Mouse (Mus musculus) granulocyte monocyte progenitor cell, adult 5-6 weeks (primary cell): ENCODE results near the gene Gpc5. TPM values are rescaled to one million over a fixed set of nuclear protein-coding genes. Genes with fewer than 3 reads are reported as not detected.

Experiments used
- ATAC-seq: replicated peaks from 2 replicates; pipeline ENCODE4 v1.8.0; 2016; ENCODE audit warnings: mild to moderate bottlenecking, moderate TSS enrichment, inconsistent platforms; ENCODE audit not compliant: poor library complexity, severe bottlenecking
- total RNA-seq, 2 experiments: library from RNA; stranded (forward) in 1 of 2; stranded (reverse) in 1 of 2; fragments of 200-712, 200-1000 nt in 1 of 2; fragments of >200 nt in 1 of 2; fragmentation: Nextera tagmentation in 1 of 2; gene quantifications; 2 replicates each; pipeline ENCODE4 v1.2.3; 2014 to 2017

Gpc5 gene
- total RNA-seq, 2 experiments from 2014 or later = not detected

DNA sequence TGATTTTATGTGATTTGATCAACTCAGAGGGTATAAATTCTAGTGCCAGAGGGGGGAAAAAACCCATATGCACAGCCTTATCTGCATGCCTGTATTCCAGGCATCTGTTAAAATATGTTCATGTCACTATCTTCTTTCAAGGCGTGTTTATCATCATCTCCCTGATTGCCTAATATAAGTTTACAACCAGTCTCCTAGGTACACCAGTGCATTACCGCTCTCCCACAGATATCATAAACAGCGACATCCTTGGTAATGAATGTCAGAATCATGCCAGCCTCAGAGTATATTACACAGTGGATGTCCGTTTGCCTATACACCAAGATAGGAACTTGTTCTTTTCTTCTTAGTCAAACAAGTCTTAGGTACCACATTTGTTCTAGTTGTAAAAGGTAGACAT lies 1095.0 kb downstream of the Gpc5 start:
- no peak for ATAC-seq

DNA sequence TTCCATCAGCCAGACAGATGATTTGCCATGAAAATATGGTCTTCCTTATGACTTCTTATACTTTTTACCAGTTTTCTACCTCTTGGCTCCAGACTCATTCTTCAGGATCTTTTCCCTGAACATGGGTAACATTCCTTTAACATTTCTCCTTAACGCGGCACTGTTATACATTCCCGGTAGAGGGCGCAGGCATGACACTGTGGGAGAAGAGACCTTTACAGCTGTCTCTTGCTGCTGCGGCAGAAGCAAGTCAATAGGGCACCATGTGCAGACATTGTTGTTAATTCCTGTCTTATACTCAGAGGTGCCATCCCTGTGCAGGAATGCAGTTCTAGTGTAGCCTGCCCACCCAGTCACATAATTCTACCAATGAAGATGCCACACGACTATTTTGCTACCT lies 1115.0 kb downstream of the Gpc5 start:
- peak; percentile 75 for ATAC-seq

DNA sequence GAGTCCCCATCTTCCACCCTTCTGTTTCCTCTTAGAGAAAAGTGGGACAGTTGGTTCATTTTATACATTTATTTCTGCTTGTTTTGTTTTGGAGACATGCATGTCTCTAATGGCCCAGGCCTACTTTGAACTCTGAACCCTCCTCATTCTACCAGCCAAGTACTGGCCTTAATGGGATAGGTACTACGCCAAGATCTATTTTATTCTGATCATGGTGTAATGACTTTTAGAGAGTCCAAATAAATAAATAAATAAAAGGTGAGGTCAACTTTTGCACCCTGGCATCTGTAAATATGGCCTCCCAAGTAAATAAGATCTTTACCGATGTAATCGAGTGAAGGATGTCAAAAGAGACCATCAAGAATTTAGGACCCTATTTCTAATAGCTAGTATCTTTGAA lies 1116.6 kb downstream of the Gpc5 start:
- no peak for ATAC-seq

DNA sequence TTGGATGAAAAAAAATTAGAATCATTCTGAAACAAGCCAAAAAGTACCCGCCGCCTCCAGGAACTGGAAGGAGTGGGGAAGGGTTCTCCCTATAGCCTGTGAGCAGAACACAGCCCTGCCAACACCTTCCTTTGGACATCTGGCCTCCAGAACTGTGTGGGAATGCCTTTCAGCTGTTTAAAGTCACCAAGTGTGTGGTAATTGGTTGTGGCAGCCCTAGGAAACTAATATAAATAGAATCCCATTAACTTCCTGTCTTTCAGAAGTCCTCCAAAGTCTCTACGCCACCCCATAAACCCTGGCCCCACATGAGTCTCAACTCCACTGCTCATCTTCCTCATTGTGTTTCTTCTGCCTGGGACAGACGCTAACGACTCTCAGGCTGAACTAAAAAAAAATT lies 1117.0 kb downstream of the Gpc5 start:
- ATAC-seq = no peak

DNA sequence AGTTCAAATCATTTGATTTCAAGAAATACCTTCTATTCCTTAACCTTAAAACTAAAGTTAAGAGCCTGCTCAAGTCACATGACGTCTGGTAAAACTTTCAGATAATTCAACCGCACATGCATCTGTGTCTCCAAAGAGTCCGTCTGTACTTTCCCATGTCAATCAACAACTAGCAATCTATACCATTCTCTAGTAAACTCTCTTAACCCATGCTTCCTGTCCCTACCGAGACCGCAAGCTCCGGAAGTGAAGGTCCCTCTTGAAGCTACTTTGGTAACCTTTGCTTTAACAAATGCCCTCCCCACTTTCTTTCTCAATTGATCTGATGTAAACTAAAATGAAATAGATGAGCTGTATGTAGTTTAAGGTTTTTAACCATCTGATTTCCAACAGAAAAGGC lies 1118.3 kb downstream of the Gpc5 start:
- ATAC-seq = no peak

DNA sequence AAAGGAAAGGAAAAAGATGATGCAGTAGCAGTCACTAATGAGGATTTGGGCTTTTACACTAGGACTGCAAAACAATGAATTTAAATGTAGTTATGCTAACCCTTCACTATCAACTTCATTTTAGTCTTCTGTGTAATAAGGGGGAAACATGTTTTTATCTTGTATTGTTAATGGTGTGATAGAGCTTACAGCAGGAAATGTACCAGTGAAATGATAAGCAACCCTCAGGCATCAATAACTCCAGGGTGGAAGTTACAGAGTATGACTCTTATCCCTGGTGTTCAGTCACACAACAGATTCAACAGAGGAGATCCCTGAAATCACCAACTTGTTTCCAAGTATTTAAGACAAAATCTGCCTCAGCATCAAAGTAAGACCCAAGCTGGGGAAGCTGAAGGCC lies 1120.0 kb downstream of the Gpc5 start:
- ATAC-seq = no peak

DNA sequence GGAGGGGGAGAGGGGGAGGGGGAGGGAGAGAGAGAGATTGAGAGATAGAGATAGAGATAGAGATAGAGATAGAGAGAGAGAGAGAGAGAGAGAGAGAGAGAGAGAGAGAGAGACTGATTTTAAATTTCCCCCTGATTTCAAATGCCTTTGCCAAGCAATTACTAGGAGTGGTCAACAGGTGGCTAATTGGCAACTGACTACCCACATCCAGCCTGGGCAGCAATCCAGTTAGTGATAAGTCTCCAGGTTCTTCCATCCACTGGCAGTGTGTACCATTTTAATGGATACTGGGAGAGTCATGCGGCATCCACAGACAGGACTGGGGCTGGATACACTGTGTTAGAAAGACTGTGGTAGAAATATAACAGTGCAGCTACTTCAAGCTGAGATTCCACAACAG lies 1166.1 kb downstream of the Gpc5 start:
- ATAC-seq = no peak

DNA sequence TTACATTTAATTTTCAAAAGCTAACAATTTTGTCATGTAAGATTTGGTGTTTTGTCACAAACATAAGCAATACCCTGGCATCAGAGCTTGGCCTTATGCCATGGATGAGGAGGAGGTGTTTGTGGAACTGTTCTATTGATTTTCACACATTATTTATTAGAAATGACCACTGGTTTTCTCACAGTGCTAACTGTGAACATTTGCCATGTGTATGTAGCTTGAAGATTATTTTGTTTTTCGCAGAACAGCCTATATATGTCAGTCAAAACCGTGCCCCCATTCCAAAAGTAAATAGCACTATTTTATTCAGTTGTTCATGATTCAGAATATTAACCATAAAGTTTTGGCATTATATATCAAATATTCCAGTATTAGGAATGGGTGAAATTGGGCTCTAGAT lies 1216.5 kb downstream of the Gpc5 start:
- ATAC-seq = no peak

DNA sequence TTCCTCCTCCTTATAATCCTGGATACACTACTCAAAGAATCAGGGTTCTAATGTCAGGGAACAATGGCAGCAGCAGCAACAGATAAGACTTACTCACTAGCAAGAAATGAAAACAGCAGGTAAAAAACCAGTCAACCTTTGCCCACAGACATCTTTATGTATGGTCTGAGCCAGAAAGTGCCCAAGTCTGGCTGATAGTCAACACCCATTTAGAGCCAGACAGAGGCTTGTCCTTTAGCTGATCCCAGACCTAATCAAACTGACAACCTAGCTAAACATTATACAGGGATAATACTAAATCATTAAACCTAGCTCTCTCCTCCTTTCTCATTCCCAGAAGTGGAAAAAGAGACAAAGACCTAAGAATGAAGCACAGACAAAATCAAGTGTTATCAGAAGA lies 1225.5 kb downstream of the Gpc5 start:
- ATAC-seq = no peak

DNA sequence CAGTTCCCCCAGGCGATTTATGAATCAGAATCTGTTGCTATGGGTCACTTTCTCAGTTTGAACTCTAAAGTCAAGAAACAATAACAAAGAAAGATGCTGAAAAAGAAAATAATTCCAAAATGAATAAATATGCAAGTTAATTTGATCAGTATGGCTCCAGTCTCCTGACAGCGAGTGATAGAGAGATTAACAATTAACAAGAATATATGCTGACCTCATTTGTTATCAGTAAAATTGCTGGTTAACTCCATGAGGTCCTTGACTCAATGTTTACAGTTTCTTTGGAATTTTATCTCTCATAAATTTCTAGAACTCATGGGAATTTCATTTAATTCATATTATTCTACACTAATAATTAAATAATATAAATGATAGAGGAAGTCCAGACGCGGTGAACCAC lies 1244.2 kb downstream of the Gpc5 start:
- ATAC-seq = no peak

DNA sequence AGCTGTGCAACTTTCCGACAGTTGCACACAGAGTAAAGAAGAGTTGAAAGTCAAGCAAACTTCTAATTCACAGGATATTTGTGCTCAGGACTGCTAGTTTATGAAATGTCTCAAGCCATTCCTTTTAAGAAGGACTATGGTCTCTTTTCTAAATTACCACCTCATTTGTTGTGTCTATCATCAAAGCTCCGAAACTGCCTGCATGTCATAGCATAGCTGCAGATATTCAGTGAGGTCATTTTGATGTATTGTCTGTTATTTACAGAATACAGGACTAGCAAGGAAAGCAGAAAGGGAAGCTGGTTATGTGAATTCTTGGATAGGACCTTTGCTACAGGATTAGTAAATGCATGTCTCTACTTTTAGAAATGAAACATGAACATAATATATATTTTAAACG lies 1246.4 kb downstream of the Gpc5 start:
- ATAC-seq = no peak

DNA sequence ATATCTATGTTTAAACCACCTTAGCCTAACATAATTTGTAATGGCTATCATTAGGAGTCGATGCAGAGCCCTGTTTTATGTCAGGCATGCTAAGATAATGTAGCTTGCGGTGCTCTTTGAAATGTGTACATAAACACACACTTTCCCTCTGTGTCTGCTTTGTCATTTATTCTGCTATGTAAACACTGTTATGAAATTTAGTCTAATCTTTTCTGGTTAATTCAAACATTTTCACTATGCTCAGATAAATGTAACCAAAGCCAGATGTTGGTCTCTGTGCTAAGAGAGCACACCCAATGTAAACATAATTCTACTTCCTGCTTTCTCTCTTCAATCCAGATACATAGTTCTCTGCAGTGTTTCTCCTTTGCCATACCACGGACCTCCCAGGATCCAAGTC lies 1256.5 kb downstream of the Gpc5 start:
- ATAC-seq = no peak

DNA sequence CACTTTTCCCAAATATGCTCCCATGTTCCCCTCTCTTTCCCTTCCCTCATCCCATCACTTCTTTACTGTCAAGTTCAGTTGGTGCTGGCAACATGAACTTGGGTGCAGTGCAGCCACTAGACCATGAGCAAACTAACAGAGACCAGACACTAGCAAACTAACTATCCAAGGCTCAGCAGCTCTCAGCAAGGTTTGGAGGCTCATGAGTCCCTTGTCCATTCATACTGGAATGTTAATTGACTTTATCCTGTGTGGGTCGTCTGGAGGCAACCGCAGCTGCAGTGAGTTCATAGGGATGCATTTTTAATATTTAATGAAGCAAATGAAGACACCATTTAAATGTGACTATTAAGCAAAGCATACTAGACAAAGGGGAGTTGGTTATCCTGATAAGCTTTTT lies 1292.6 kb downstream of the Gpc5 start:
- no peak for ATAC-seq

DNA sequence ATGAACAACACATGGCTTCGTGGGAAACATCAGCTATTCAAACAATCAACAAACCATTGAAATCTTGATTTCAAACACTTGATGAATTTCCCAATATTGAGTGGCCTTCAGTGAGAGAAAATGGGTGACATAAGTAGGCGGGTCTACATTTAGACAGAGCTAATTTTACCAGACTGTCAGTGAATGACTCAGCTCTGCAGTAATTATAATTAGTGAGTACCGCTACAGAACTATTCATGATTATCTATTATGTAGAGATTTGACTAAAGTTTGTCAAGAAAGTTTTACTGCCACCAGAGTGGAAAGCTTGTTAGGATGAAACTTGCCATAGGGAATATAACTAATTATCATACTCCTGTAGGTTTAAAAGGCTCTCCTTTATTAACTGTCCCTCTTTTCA lies 1323.5 kb downstream of the Gpc5 start:
- ATAC-seq = no peak

DNA sequence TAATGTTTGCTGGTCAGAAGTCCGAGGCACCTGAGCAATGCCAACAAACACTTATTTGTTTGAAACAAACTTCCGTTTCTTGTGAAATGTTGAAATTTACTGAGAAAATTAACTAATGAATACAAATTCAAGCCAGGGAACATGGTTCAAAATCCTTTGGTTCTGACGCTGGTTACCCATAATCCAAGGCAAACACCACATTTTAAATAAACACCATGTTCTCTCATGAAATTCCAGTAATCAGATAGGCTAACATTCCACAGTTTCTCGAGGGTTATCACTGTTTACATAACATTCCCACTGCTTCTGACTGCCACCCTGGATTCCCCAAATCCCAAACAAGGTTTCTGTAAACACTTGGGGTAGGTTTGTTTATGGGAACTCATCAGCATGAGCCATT lies 1356.2 kb downstream of the Gpc5 start:
- no peak for ATAC-seq

DNA sequence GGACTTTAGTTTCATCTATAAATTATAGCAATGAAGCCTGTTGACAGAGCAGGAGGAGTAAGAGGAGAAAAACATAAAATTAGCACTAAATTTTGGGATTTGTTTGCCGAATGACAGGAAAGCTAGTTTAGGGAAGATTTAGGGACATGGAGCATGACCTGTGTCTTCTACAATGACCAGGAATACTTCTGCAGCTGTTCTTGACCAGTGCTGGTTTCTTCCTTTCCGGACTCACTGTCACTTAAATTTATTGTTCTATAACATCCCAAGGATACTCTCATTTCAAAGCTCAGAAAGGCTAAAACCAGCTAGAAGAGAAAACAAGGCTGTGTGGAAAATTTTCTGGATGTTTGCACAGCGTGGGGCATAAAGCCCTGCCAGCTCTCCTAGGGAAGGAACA lies 1361.3 kb downstream of the Gpc5 start:
- no peak for ATAC-seq

DNA sequence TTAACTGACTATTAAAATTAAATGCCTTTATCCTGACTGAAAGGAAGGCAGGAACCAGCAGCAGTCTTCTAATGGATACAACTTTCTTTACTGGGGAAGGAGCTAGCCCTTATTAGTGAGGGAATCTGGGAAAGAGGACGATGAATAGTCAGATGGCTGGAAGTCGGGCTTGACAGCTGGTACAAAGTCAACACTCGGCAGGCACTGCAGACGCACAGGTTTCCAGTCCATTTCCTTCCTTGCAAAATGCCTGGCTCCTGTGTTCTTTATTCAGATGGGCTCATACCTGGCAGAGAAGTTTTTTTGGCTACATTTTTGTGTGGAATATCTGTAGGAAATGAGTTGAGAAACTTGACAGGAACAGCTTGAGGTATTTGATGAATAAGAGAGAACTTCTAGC lies 1364.2 kb downstream of the Gpc5 start:
- no peak for ATAC-seq

DNA sequence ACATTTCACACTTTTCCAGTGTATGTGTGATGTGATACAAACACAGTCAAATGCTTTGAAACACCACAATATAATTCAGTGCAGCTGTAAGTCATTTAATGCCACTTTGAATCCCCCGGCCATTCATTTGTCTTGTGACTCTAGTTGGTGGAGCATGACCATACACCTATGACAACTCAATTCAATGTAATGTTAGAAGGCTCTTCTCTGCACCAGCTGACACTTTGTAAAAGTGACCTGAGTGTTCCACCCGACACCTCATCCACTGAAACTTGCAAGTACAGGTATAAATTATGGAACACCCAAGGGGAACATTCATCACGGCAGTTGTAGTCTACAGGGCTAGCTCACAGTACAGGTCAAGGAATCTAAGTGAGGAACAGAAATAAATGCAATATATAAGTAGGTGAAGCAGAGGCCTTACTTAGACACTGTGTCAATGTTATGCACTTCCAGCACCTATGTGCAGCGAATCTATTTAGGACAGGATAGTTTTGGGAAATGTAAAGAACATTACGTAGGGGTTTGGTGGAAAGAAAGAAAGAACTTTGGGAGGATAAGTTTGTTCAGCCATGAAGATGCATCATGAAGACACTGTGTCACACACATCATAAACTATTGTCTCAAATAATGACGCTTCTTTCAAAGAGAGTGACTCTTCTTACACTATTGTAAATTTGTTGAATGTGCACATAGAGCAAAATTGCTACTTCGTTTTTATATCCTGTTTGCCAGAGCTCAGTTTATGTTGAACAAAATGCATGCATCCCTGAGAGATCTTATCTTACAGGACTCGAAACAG lies 1381.6 kb downstream of the Gpc5 start:
- ATAC-seq = no peak

DNA sequence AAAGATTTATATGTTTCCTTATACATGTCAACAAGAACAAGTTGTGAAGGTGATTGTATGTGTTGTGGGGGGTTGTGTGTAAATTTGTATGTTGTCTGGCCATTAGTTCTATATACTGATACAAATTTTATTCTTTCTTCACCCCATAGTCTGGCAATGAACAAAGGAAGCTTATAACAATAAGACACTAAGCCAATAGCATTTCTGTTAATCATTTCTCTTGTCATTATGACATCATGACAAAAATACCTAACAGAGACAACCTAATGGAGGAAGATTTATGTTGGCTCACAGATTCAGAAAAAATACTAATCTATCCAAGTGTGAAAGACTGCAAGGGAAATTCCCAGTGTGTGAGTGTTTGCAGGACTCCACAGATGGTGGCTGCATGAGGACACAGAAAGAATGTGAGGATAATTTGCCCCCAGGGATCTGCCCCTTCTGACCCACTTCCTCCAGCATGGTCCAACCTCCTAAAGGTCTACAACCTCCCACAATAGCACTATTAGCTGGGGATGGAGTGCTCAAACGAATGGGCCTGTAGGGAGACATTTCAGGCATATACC lies 1402.4 kb downstream of the Gpc5 start:
- no peak for ATAC-seq

DNA sequence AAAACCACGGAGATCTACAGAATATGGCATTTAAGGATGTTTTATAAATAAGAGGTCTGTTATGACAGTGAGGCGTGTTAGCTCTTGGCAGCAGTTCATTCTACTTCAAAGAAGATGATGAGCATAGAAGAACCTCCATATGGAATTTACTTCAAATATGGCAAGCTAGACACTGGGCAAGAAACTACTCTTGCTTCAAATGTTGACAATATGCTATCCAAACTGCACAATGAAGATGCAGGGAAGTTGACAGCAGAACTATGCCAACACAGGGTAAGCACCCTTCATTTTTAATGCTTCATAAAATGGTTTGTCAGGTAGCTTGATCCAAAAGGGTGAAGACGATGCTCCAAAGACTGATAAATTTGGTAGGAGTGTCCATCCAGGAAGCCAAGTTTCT lies 1446.2 kb downstream of the Gpc5 start:
- no peak for ATAC-seq

DNA sequence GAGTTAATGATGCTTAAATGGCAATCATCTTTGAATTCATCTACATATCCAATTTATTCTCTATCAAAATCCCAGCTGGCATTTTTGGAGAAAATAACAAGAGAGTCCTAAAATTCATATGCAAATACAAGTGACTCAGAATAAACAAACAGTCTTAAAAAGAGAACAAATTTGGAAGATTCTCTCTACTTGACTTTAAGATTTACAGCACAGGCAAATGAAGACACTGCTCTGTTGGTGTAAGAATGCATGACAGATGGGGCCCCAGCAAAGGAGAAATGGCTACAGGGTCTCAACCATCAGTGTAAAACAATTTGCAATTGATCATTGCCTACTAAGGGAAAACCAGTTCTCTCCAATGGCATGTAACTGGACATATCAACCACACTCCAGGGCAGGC lies 1451.7 kb downstream of the Gpc5 start:
- ATAC-seq = no peak

DNA sequence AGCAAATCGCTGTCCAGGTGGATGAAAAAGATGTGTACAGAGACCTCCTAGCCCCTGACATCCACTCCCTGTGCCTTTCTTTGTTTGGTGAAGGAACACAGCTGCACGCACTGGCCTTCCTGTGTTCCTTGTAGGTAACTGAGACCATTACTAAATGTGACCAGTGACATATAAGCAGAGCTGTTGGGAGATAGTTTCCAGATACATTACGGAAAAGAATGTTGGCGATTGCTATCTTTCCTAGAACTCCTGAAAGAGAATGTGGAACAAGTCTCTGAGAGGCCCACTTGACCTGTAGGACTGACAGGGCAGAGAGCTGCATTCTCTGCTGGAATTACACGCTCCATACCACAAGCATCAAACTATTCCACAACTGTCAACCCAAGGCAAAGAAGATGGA lies 1459.4 kb downstream of the Gpc5 start:
- no peak for ATAC-seq
